Mouse (Mus musculus): ENCODE results near the gene Rs1. TPM values are rescaled to one million over a fixed set of nuclear protein-coding genes. Genes with fewer than 3 reads are reported as not detected.
"Not testable (repeated sequence)": the region's sequence is repeated elsewhere in the genome, so short reads cannot be mapped to it uniquely, and the experiment has no call there.

The Rs1 gene
- under 1 TPM in 1 of 2 experiments, not detected in 1; 0.12 TPM for total RNA-seq (2021)
- long read RNA-seq, experiment 1: 0 reads
- long read RNA-seq, experiment 2: 0 reads

- DNase-seq: no peak
Measured at GRCm38 (mm10) chrX:160767713-160768112, at the start of gene Rs1. Gene Rs1 (plus strand): TSS chrX:160768013.

- DNase-seq: no peak
Measured at GRCm38 (mm10) chrX:160735650-160736049, 32.2 kb upstream of the Rs1 start, which contains the start of gene Ppef1. Gene Ppef1 (minus strand): TSS chrX:160735765.

- no peak for DNase-seq
Measured at GRCm38 (mm10) chrX:160745399-160745798, 22.4 kb upstream of the Rs1 start.

- DNase-seq: no peak
Measured at GRCm38 (mm10) chrX:160748653-160749052, 19.2 kb upstream of the Rs1 start.

GRCm38 (mm10) chrX:160750808-160751207, 17.0 kb upstream of the Rs1 start:
- DNase-seq: no peak

GRCm38 (mm10) chrX:160765389-160766232, 2.2 kb upstream of the Rs1 start:
- DNase-seq: peak; percentile 89

- DNase-seq: no peak
Measured at GRCm38 (mm10) chrX:160766233-160766616, 1.6 kb upstream of the Rs1 start.

GRCm38 (mm10) chrX:160769622-160770021, 1.8 kb downstream of the Rs1 start:
- DNase-seq: not testable (repeated sequence)

- DNase-seq: no peak
Measured at GRCm38 (mm10) chrX:160773033-160773432, 5.2 kb downstream of the Rs1 start.

GRCm38 (mm10) chrX:160782276-160782675, 14.5 kb downstream of the Rs1 start:
- DNase-seq: no peak

- no peak for DNase-seq
Measured at GRCm38 (mm10) chrX:160794920-160795319, 27.1 kb downstream of the Rs1 start.

GRCm38 (mm10) chrX:160804409-160805150, 36.8 kb downstream of the Rs1 start:
- DNase-seq: no peak

- DNase-seq: no peak
Measured at GRCm38 (mm10) chrX:160808226-160808625, 40.4 kb downstream of the Rs1 start.

Other genes starting within 250 kb of the Rs1 start
- gene Ppef1, start 32.2 kb upstream of the Rs1 start, total RNA-seq (2021): not detected
- under 1 TPM; 0.12 to 0.14 TPM for gene Gja6, start 139.0 kb downstream of the Rs1 start, total RNA-seq (2021)
- gene Cdkl5, start 226.7 kb downstream of the Rs1 start, total RNA-seq (2021): 1 to 10 TPM; 1.3 to 1.9 TPM

Data from gastrocnemius, postnatal 10 days (tissue).